Mouse (Mus musculus) large intestine, adult 2 months (tissue): ENCODE measurements around the gene Tctex1d1. TPM values are rescaled to one million over a fixed set of nuclear protein-coding genes. Genes with fewer than 3 reads are reported as not detected.

Experiments
- DNase-seq: peaks from one replicate; pipeline ENCODE4 v3.0.0-alpha.2; 2012; ENCODE audit warnings: low read depth, low spot score
- WGBS: fragments of 180-500 bp; shearing (Covaris S2); methylation state at CpG from one replicate; pipeline ENCODE4 v1.1.7; 2018; 5-methylcytosine and 5-hydroxymethylcytosine counted together
- polyA plus RNA-seq: library from polyadenylated mRNA; depleted of rRNA; stranded (reverse); fragments of >200 nt; gene quantifications from 2 replicates; pipeline ENCODE4 v1.2.3, GENCODE M21; 2012; rRNA removed

The Tctex1d1 gene
- polyA plus RNA-seq, 1 experiment = not detected

DNA sequence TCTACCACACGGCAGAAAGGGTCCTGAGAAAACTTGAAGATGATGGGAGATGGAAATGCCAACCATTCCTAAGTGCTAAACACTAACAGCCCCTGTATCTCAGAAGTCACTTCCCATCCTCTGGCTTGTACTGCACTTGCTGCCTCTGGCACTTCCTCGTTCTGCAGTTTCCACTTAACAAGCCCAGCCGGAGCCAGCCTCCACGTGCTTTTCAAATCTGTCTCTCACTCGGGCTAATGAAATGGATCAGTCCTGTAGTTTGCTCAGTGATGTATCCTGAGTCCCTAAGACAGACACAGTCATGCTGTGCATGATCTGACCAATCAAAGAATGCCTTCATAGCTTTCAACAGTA lies 61.4 kb downstream of the Tctex1d1 start:
- 28% methylated on average over 5 of the region's 5 CpGs for WGBS

DNA sequence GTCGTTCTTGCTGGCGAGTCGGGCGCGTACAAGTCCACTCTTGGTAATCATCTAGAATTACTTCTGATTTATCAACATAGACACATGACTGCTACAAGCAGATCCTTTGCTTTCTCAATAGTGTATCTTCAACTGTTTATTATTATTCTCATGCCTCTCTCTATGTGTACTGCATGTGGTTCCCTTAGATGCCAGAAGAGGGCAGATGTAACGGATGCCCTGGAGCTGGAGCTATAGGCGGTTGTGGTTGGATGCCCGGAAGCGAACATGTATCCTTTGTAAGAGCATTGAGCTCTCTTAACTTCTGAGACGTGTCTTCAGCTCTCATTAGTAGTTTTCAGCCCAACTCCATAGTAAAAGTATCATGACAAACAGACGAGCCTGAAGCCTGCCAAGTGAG lies 64.6 kb downstream of the Tctex1d1 start:
- WGBS = 95% methylated on average over 11 of the region's 11 CpGs
- DNase-seq = no peak

More for the DNA sequence above, 61.4 kb downstream of the Tctex1d1 start:
- DNase-seq = no peak

DNA sequence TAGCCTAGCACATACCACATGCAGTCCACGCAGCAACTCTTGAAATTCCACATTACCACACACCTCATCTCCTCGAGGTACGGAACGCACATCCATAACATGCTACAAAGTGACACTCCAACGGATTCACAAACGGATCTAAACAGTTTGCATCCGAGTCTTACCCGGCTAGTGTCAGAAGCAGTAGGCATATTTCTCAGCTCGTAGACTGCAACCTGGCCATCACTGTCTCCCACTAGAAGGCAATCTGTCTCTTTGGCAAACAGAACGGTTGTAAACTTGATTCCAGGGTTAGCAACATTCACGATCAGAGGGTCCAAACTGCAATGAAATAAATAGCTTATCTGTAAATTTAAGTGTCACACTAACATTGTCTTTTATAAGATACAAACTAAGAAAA lies 69.6 kb downstream of the Tctex1d1 start:
- DNase-seq = no peak
- WGBS = 58% methylated on average over 11 of the region's 11 CpGs

Other genes starting within 250 kb of the Tctex1d1 start
- gene Sgip1, start 237.3 kb upstream of the Tctex1d1 start, polyA plus RNA-seq = 0.38 and 0.48 TPM in 2 replicates
- gene Insl5, start 48.2 kb downstream of the Tctex1d1 start, polyA plus RNA-seq = 1.3 TPM in 1 of 2 replicates, not detected in the other
- gene Mier1, start 135.8 kb downstream of the Tctex1d1 start, polyA plus RNA-seq = 7.8 and 11.0 TPM in 2 replicates
- gene Wdr78, start 135.9 kb downstream of the Tctex1d1 start, polyA plus RNA-seq = 0.26 and 0.43 TPM in 2 replicates
- 8.9 and 10.2 TPM in 2 replicates for gene Slc35d1, start 236.6 kb downstream of the Tctex1d1 start, polyA plus RNA-seq